Mouse (Mus musculus): ENCODE measurements around the gene Taar5. TPM values are rescaled to one million over a fixed set of nuclear protein-coding genes. Genes with fewer than 3 reads are reported as not detected.

The Taar5 gene
- not detected in 2 replicates for polyA plus RNA-seq (2016; fragmentation: Nextera tagmentation; extraction: Ambion mirVana)

- no peaks in the 10 kb centered on the region for H3K9me3 ChIP-seq
- 88% methylated on average over 11 of the region's 11 CpGs for WGBS
- H3K4me3 ChIP-seq, result no peak within 1 kb of the TSS
- H3K27me3 ChIP-seq, result 0 out of 2 replicates have a peak, but pooled peaks cover 3% of the 10 kb centered on the region
- H3K27ac ChIP-seq, result no peak within 1 kb of the TSS
- no peak within 1 kb of the TSS for H3K9ac ChIP-seq
- ATAC-seq (ENCODE audit: insufficient number of reproducible peaks, insufficient read depth, low FRiP score, low TSS enrichment), result no peak
- no peaks in the 10 kb centered on the region for H3K36me3 ChIP-seq
- no peak within 1 kb of the TSS for H3K4me2 ChIP-seq (replicated peaks)
- H3K4me1 ChIP-seq, result no peaks in the 10 kb centered on the region
Observed at GRCm38 (mm10) chr10:23970656-23971165, at the start of gene Taar5. Gene Taar5 (plus strand): TSS chr10:23970706.

GRCm38 (mm10) chr10:23922468-23922867 is 48.0 kb upstream of the Taar5 start:
- no peak overlapping the region for H3K4me2 ChIP-seq (replicated peaks)
- no peaks in the 10 kb centered on the region for H3K9me3 ChIP-seq
- no peak for ATAC-seq (ENCODE audit: insufficient number of reproducible peaks, insufficient read depth, low FRiP score, low TSS enrichment)
- no peaks in the 10 kb centered on the region for H3K36me3 ChIP-seq
- no peak overlapping the region for H3K27ac ChIP-seq
- no peak overlapping the region for H3K4me3 ChIP-seq
- no peaks in the 10 kb centered on the region for H3K27me3 ChIP-seq
- 78% methylated on average over 3 of the region's 3 CpGs for WGBS
- no peaks in the 10 kb centered on the region for H3K4me1 ChIP-seq
- no peak overlapping the region for H3K9ac ChIP-seq

DNA sequence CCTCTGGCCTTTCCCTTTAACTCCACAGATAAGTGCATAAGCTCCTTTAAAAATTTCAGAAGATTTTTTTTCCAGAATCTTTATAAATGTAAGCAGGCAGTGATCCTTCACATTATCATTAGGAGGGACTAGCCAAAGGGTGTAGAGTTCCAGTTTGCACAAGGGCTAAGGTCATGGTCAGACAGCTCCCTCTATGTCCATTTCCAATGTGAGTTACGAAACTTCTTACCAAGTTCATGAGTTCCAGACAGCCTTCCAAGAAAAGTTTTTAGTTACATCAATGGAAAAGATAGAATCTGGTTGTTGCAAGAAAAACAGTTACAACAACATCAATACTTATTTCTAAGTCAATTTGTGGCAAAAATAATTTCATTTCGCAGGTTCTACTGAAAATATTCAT is 46.6 kb upstream of the Taar5 start:
- no peak for ATAC-seq (ENCODE audit: insufficient number of reproducible peaks, insufficient read depth, low FRiP score, low TSS enrichment)
- Histone ChIP-seq H3K4me3 (no peak overlapping the region), H3K9ac (no peak overlapping the region), H3K9me3 (no peaks in the 10 kb centered on the region), H3K4me2 (replicated peaks) (no peak overlapping the region), H3K27ac (no peak overlapping the region), H3K36me3 (no peaks in the 10 kb centered on the region), H3K4me1 (no peaks in the 10 kb centered on the region), H3K27me3 (no peaks in the 10 kb centered on the region)
- WGBS, result 81% methylated on average over 2 of the region's 2 CpGs

DNA sequence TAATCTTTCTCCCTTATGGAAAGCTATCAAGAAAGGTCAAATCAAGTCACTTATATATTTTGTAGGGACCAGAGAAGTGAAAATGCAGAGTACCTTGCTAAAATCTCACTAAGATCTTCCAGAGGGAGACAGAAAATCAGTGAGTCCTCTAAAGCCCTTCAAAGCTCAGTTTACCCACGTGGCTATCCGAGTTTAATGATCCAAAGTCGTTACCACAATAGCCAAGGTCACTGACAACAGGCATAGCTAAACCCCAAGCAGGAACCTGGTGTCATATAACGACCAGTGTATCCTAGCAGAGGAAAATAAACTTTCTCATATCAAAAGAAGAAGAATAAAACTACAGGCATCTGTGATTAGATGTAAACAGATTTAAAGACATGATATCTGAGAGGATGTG is 32.9 kb upstream of the Taar5 start:
- Histone ChIP-seq H3K9me3 (no peaks in the 10 kb centered on the region), H3K4me3 (no peak overlapping the region), H3K27ac (no peak overlapping the region), H3K9ac (no peak overlapping the region), H3K4me1 (no peaks in the 10 kb centered on the region), H3K27me3 (no peaks in the 10 kb centered on the region), H3K4me2 (replicated peaks) (no peak overlapping the region), H3K36me3 (no peaks in the 10 kb centered on the region)
- ATAC-seq (ENCODE audit: insufficient number of reproducible peaks, insufficient read depth, low FRiP score, low TSS enrichment), result no peak
- WGBS, result 38% methylated on average over 4 of the region's 4 CpGs

DNA sequence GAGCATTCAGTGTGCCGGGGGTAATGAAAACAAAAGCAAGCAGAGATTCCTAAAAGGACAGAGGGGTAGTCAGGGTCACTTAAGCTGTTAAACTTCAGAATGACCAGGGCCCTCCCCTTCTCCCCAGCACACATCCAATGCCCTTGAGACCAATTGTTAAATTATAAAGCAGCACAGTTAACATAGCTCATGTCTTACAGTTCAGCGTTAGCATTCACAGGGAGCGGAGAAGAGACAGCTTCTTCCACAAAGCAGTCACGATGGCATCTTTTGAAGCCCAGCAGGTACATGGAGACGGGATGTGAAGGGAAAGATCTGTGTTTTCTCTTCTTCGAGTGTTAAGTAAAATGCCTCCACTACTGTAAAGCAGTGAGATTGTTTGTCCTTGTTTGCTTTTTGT is 32.2 kb upstream of the Taar5 start, which contains the start of gene Taar2:
Taar2 (plus strand) TSS at position 261 of the 400 bp plus-strand sequence.
- ATAC-seq (ENCODE audit: insufficient number of reproducible peaks, insufficient read depth, low FRiP score, low TSS enrichment), result no peak
- H3K4me1 ChIP-seq, result no peaks in the 10 kb centered on the region
- no peaks in the 10 kb centered on the region for H3K36me3 ChIP-seq
- no peak within 1 kb of the TSS for H3K27ac ChIP-seq
- H3K4me2 ChIP-seq (replicated peaks), result no peak within 1 kb of the TSS
- WGBS, result 64% methylated on average over 6 of the region's 6 CpGs
- H3K9ac ChIP-seq, result no peak within 1 kb of the TSS
- no peak within 1 kb of the TSS for H3K4me3 ChIP-seq
- H3K9me3 ChIP-seq, result no peaks in the 10 kb centered on the region
- H3K27me3 ChIP-seq, result no peaks in the 10 kb centered on the region

DNA sequence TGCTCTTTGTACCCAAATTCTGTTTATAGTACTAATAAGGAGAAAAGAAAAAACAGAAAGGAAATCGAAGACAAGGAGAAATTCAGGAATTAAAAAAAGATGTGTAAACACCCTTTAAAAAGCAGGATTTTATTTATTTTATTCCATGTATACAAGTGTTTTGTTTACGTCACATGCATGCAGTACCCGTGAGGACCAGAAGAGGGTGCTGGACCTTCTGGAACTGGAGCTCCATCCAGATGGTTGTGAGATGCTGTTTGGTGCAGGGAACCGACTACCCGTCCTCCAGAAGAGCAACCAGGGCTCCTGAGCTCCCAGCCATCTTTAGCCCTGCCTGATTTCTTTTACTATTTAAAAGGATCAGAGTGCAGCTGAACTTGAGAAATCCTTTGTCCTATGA is 28.0 kb upstream of the Taar5 start:
- H3K27me3 ChIP-seq, result no peaks in the 10 kb centered on the region
- H3K4me2 ChIP-seq (replicated peaks), result no peak overlapping the region
- no peak overlapping the region for H3K4me3 ChIP-seq
- H3K9me3 ChIP-seq, result no peaks in the 10 kb centered on the region
- no peak overlapping the region for H3K9ac ChIP-seq
- no peaks in the 10 kb centered on the region for H3K4me1 ChIP-seq
- WGBS, result 73% methylated on average over 5 of the region's 5 CpGs
- H3K36me3 ChIP-seq, result no peaks in the 10 kb centered on the region
- H3K27ac ChIP-seq, result no peak overlapping the region
- ATAC-seq (ENCODE audit: insufficient number of reproducible peaks, insufficient read depth, low FRiP score, low TSS enrichment), result no peak

DNA sequence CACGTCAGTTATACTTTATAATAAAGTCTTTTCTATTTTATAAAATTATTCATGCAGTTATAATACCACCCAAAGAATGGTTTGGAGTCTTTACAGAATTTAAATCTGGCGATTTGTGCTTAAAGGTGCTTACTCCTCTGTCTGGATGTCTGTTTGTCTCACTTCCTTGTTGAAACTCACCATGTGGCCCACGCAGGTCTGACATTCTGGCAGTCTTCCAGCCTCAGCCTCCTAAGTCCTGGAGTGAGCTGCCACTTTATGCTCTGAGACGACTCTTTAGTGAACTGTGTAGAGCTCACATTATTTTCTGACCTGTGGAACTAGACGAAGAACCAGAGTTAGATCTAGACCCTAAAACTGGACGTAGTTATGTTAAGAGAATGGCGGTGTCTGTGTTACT is 22.5 kb upstream of the Taar5 start:
- Histone ChIP-seq H3K27ac (no peak overlapping the region), H3K9ac (no peak overlapping the region), H3K27me3 (no peaks in the 10 kb centered on the region), H3K4me3 (no peak overlapping the region), H3K4me2 (replicated peaks) (no peak overlapping the region), H3K4me1 (no peaks in the 10 kb centered on the region), H3K36me3 (no peaks in the 10 kb centered on the region), H3K9me3 (no peaks in the 10 kb centered on the region)
- 71% methylated on average over 7 of the region's 7 CpGs for WGBS
- no peak for ATAC-seq (ENCODE audit: insufficient number of reproducible peaks, insufficient read depth, low FRiP score, low TSS enrichment)

- no peak within 1 kb of the TSS for H3K9ac ChIP-seq
- no peak within 1 kb of the TSS for H3K4me2 ChIP-seq (replicated peaks)
- H3K27ac ChIP-seq, result no peak within 1 kb of the TSS
- no peak for ATAC-seq (ENCODE audit: insufficient number of reproducible peaks, insufficient read depth, low FRiP score, low TSS enrichment)
- 85% methylated on average over 16 of the region's 16 CpGs for WGBS
- H3K36me3 ChIP-seq, result no peaks in the 10 kb centered on the region
- H3K4me3 ChIP-seq, result no peak within 1 kb of the TSS
- no peaks in the 10 kb centered on the region for H3K9me3 ChIP-seq
- no peaks in the 10 kb centered on the region for H3K4me1 ChIP-seq
- H3K27me3 ChIP-seq, result no peaks in the 10 kb centered on the region
Observed at GRCm38 (mm10) chr10:23949508-23950005, 20.9 kb upstream of the Taar5 start, which contains the start of gene Taar3. Gene Taar3 (plus strand): TSS chr10:23949558.

GRCm38 (mm10) chr10:23951714-23952113 is 18.8 kb upstream of the Taar5 start:
- H3K9ac ChIP-seq, result no peak overlapping the region
- ATAC-seq (ENCODE audit: insufficient number of reproducible peaks, insufficient read depth, low FRiP score, low TSS enrichment), result no peak
- H3K4me2 ChIP-seq (replicated peaks), result no peak overlapping the region
- no peaks in the 10 kb centered on the region for H3K36me3 ChIP-seq
- WGBS, result 85% methylated on average over 6 of the region's 6 CpGs
- H3K4me3 ChIP-seq, result no peak overlapping the region
- no peaks in the 10 kb centered on the region for H3K27me3 ChIP-seq
- H3K4me1 ChIP-seq, result no peaks in the 10 kb centered on the region
- H3K9me3 ChIP-seq, result no peaks in the 10 kb centered on the region
- no peak overlapping the region for H3K27ac ChIP-seq

DNA sequence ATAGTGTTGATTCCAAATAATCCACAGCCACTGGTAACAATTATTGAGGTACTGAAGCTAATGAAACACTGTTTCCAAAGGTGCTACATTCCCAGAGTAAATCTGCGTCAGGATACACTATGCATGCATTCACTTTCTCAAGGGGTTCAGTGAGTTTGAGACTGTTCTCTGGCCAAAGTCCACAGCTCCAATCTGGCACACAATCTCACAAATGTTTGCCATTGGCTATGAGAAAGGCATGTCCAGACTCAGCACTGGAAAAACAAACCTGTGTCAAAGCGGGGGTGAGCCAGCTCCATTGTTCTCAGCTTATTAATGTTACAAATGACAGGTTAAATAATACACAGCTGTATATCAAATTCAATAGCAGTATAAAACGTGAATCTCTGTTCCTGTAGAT is 11.4 kb upstream of the Taar5 start:
- H3K36me3 ChIP-seq, result no peaks in the 10 kb centered on the region
- H3K9me3 ChIP-seq, result no peaks in the 10 kb centered on the region
- no peak overlapping the region for H3K4me2 ChIP-seq (replicated peaks)
- no peak overlapping the region for H3K4me3 ChIP-seq
- no peaks in the 10 kb centered on the region for H3K27me3 ChIP-seq
- WGBS, result 52% methylated on average over 3 of the region's 3 CpGs
- no peak overlapping the region for H3K9ac ChIP-seq
- H3K27ac ChIP-seq, result no peak overlapping the region
- ATAC-seq (ENCODE audit: insufficient number of reproducible peaks, insufficient read depth, low FRiP score, low TSS enrichment), result no peak
- no peaks in the 10 kb centered on the region for H3K4me1 ChIP-seq

- Histone ChIP-seq H3K9me3 (no peaks in the 10 kb centered on the region), H3K36me3 (no peaks in the 10 kb centered on the region), H3K4me1 (no peaks in the 10 kb centered on the region), H3K9ac (no peak within 1 kb of the TSS), H3K27ac (no peak within 1 kb of the TSS), H3K27me3 (no peaks in the 10 kb centered on the region), H3K4me3 (no peak within 1 kb of the TSS), H3K4me2 (replicated peaks) (no peak within 1 kb of the TSS)
- ATAC-seq (ENCODE audit: insufficient number of reproducible peaks, insufficient read depth, low FRiP score, low TSS enrichment), result no peak
- 95% methylated on average over 13 of the region's 13 CpGs for WGBS
Observed at GRCm38 (mm10) chr10:23960444-23960915, 10.0 kb upstream of the Taar5 start, which contains the start of gene Taar4. Gene Taar4 (plus strand): TSS chr10:23960494.

DNA sequence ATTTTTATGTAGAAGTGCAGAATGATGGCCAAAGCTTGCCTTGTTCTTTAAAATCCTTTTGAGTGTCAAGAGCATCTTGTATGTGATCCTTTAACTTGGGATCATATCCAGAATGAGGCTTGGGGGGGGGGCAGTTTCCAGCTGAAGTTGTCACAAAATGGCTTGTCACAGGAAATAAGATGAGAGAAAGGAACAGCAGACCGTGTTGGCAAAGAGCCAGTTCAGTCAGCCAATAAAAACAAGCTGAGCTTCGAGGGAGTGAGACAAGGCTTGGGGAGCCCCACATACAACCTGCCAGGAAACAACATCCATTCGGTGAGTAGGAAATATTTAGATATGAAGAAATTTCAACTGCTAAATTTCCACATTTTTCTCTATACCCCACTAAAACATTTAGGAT is 7.1 kb upstream of the Taar5 start:
- Histone ChIP-seq H3K9me3 (no peaks in the 10 kb centered on the region), H3K9ac (no peak overlapping the region), H3K27me3 (no peaks in the 10 kb centered on the region), H3K4me3 (no peak overlapping the region), H3K36me3 (no peaks in the 10 kb centered on the region), H3K27ac (no peak overlapping the region), H3K4me2 (replicated peaks) (no peak overlapping the region), H3K4me1 (no peaks in the 10 kb centered on the region)
- 67% methylated on average over 3 of the region's 3 CpGs for WGBS
- ATAC-seq (ENCODE audit: insufficient number of reproducible peaks, insufficient read depth, low FRiP score, low TSS enrichment), result no peak

All from embryonic facial prominence, embryonic 12.5 days (tissue).